Mouse (Mus musculus): ENCODE data around the gene Bex6. TPM values are rescaled to one million over a fixed set of nuclear protein-coding genes. Genes with fewer than 3 reads are reported as not detected.

Bex6 gene
- polyA plus RNA-seq, 1 experiment: not detected

- no peaks in the 10 kb centered on the region for H3K79me3 ChIP-seq (ENCODE audit: low read depth)
- no peaks in the 10 kb centered on the region for H3K36me3 ChIP-seq (ENCODE audit: control insufficient read depth, insufficient read depth)
- H3K79me2 ChIP-seq (ENCODE audit: control insufficient read depth, insufficient read depth): no peaks in the 10 kb centered on the region
- no peak overlapping the region for H3K4me3 ChIP-seq (ENCODE audit: insufficient read depth, poor library complexity, severe bottlenecking)
- no peak overlapping the region for H3ac ChIP-seq (ENCODE audit: control insufficient read depth, insufficient read length, low read depth)
- peaks cover 32% of the 10 kb centered on the region for H3K27me3 ChIP-seq (ENCODE audit: control insufficient read depth, insufficient read depth, insufficient read length)
- TF ChIP-seq CTCF (IDR thresholded peaks at IDR 0.05; ENCODE audit: control insufficient read depth, insufficient read depth, insufficient read length): no peak
- TF ChIP-seq FOSL1 (IDR thresholded peaks at IDR 0.05; ENCODE audit: insufficient read depth, low read length, poor library complexity, severe bottlenecking): no peak
- no peak for TF ChIP-seq MAX (IDR thresholded peaks at IDR 0.05)
- TF ChIP-seq CEBPB (IDR thresholded peaks at IDR 0.05; ENCODE audit: low read depth): no peak
- no peak for TF ChIP-seq MYOD1 (IDR thresholded peaks at IDR 0.05; ENCODE audit: control insufficient read depth, insufficient read length, low read depth)
- no peak for TF ChIP-seq MYOG (IDR thresholded peaks at IDR 0.05; ENCODE audit: control insufficient read depth, extremely low read depth, insufficient read length)
- TF ChIP-seq USF1 (IDR thresholded peaks at IDR 0.05; ENCODE audit: low read depth): no peak
These were observed 22.3 kb upstream of the Bex6 start for GRCm38 (mm10) chr16:32157369-32157768.

- no peaks in the 10 kb centered on the region for H3K36me3 ChIP-seq (ENCODE audit: control insufficient read depth, insufficient read depth)
- TF ChIP-seq USF1 (IDR thresholded peaks at IDR 0.05; ENCODE audit: low read depth) (no peak), CTCF (IDR thresholded peaks at IDR 0.05; ENCODE audit: control insufficient read depth, insufficient read depth, insufficient read length) (no peak), MYOG (IDR thresholded peaks at IDR 0.05; ENCODE audit: control insufficient read depth, extremely low read depth, insufficient read length) (no peak), MAX (IDR thresholded peaks at IDR 0.05) (no peak), CEBPB (IDR thresholded peaks at IDR 0.05; ENCODE audit: low read depth) (no peak), FOSL1 (IDR thresholded peaks at IDR 0.05; ENCODE audit: insufficient read depth, low read length, poor library complexity, severe bottlenecking) (no peak), MYOD1 (IDR thresholded peaks at IDR 0.05; ENCODE audit: control insufficient read depth, insufficient read length, low read depth) (no peak)
- H3ac ChIP-seq (ENCODE audit: control insufficient read depth, insufficient read length, low read depth): no peak overlapping the region
- H3K79me3 ChIP-seq (ENCODE audit: low read depth): no peaks in the 10 kb centered on the region
- no peaks in the 10 kb centered on the region for H3K79me2 ChIP-seq (ENCODE audit: control insufficient read depth, insufficient read depth)
- H3K4me3 ChIP-seq (ENCODE audit: insufficient read depth, poor library complexity, severe bottlenecking): no peak overlapping the region
- peaks cover 41% of the 10 kb centered on the region for H3K27me3 ChIP-seq (ENCODE audit: control insufficient read depth, insufficient read depth, insufficient read length)
These were observed 20.7 kb upstream of the Bex6 start for GRCm38 (mm10) chr16:32158966-32159365.

- H3K27me3 ChIP-seq (ENCODE audit: control insufficient read depth, insufficient read depth, insufficient read length): peaks cover 45% of the 10 kb centered on the region
- TF ChIP-seq USF1 (IDR thresholded peaks at IDR 0.05; ENCODE audit: low read depth) (no peak), MYOG (IDR thresholded peaks at IDR 0.05; ENCODE audit: control insufficient read depth, extremely low read depth, insufficient read length) (no peak), FOSL1 (IDR thresholded peaks at IDR 0.05; ENCODE audit: insufficient read depth, low read length, poor library complexity, severe bottlenecking) (no peak), MAX (IDR thresholded peaks at IDR 0.05) (no peak), MYOD1 (IDR thresholded peaks at IDR 0.05; ENCODE audit: control insufficient read depth, insufficient read length, low read depth) (no peak), CTCF (IDR thresholded peaks at IDR 0.05; ENCODE audit: control insufficient read depth, insufficient read depth, insufficient read length) (no peak), CEBPB (IDR thresholded peaks at IDR 0.05; ENCODE audit: low read depth) (no peak)
- H3K36me3 ChIP-seq (ENCODE audit: control insufficient read depth, insufficient read depth): no peaks in the 10 kb centered on the region
- no peak overlapping the region for H3K4me3 ChIP-seq (ENCODE audit: insufficient read depth, poor library complexity, severe bottlenecking)
- no peaks in the 10 kb centered on the region for H3K79me2 ChIP-seq (ENCODE audit: control insufficient read depth, insufficient read depth)
- no peaks in the 10 kb centered on the region for H3K79me3 ChIP-seq (ENCODE audit: low read depth)
- no peak overlapping the region for H3ac ChIP-seq (ENCODE audit: control insufficient read depth, insufficient read length, low read depth)
These were observed 18.8 kb upstream of the Bex6 start for GRCm38 (mm10) chr16:32160742-32161323.

GRCm38 (mm10) chr16:32163392-32163791 is 16.2 kb upstream of the Bex6 start:
- no peaks in the 10 kb centered on the region for H3K79me2 ChIP-seq (ENCODE audit: control insufficient read depth, insufficient read depth)
- no peaks in the 10 kb centered on the region for H3K79me3 ChIP-seq (ENCODE audit: low read depth)

GRCm38 (mm10) chr16:32163891-32164290 is 15.7 kb upstream of the Bex6 start:
- TF ChIP-seq MYOG (IDR thresholded peaks at IDR 0.05; ENCODE audit: control insufficient read depth, extremely low read depth, insufficient read length): no peak
- no peak for TF ChIP-seq MYOD1 (IDR thresholded peaks at IDR 0.05; ENCODE audit: control insufficient read depth, insufficient read length, low read depth)
- TF ChIP-seq FOSL1 (IDR thresholded peaks at IDR 0.05; ENCODE audit: insufficient read depth, low read length, poor library complexity, severe bottlenecking): no peak
- no peak for TF ChIP-seq CEBPB (IDR thresholded peaks at IDR 0.05; ENCODE audit: low read depth)

More at GRCm38 (mm10) chr16:32163392-32163791, 16.2 kb upstream of the Bex6 start:
- TF ChIP-seq CTCF (IDR thresholded peaks at IDR 0.05; ENCODE audit: control insufficient read depth, insufficient read depth, insufficient read length): no peak
- no peak for TF ChIP-seq USF1 (IDR thresholded peaks at IDR 0.05; ENCODE audit: low read depth)
- TF ChIP-seq FOSL1 (IDR thresholded peaks at IDR 0.05; ENCODE audit: insufficient read depth, low read length, poor library complexity, severe bottlenecking): no peak
- no peak for TF ChIP-seq CEBPB (IDR thresholded peaks at IDR 0.05; ENCODE audit: low read depth)
- TF ChIP-seq MAX (IDR thresholded peaks at IDR 0.05): no peak
- TF ChIP-seq MYOD1 (IDR thresholded peaks at IDR 0.05; ENCODE audit: control insufficient read depth, insufficient read length, low read depth): no peak
- no peak overlapping the region for H3ac ChIP-seq (ENCODE audit: control insufficient read depth, insufficient read length, low read depth)
- H3K27me3 ChIP-seq (ENCODE audit: control insufficient read depth, insufficient read depth, insufficient read length): peaks cover 41% of the 10 kb centered on the region
- H3K36me3 ChIP-seq (ENCODE audit: control insufficient read depth, insufficient read depth): no peaks in the 10 kb centered on the region
- no peak overlapping the region for H3K4me3 ChIP-seq (ENCODE audit: insufficient read depth, poor library complexity, severe bottlenecking)

More at GRCm38 (mm10) chr16:32163891-32164290, 15.7 kb upstream of the Bex6 start:
- H3K27me3 ChIP-seq (ENCODE audit: control insufficient read depth, insufficient read depth, insufficient read length): peaks cover 41% of the 10 kb centered on the region
- H3ac ChIP-seq (ENCODE audit: control insufficient read depth, insufficient read length, low read depth): no peak overlapping the region
- H3K79me2 ChIP-seq (ENCODE audit: control insufficient read depth, insufficient read depth): no peaks in the 10 kb centered on the region
- no peaks in the 10 kb centered on the region for H3K36me3 ChIP-seq (ENCODE audit: control insufficient read depth, insufficient read depth)
- H3K79me3 ChIP-seq (ENCODE audit: low read depth): no peaks in the 10 kb centered on the region
- H3K4me3 ChIP-seq (ENCODE audit: insufficient read depth, poor library complexity, severe bottlenecking): no peak overlapping the region
